Mouse (Mus musculus) MEL (cell line): ENCODE measurements around the gene Nova2.

Experiments
- CTCF ChIP-seq, 3 experiments: IDR thresholded peaks in 2 of 3; conservative IDR thresholded peaks in 1 of 3; 2 replicates each; pipeline ENCODE4 v1.5.1; 2011 to 2012; ENCODE audit warnings: low read length in 3 of 3, low read depth in 2 of 3, mild to moderate bottlenecking in 2 of 3, improper control_type of control experiment in 1 of 3, inconsistent platforms in 1 of 3, mixed read lengths in 1 of 3, moderate library complexity in 1 of 3; ENCODE audit not compliant: control insufficient read depth in 1 of 3, insufficient read depth in 1 of 3, poor library complexity in 1 of 3, severe bottlenecking in 1 of 3
- E2F4 ChIP-seq: IDR thresholded peaks from 2 replicates; pipeline ENCODE4 v1.6.1; 2011; ENCODE audit warnings: low read depth, low read length, improper control_type of control experiment, borderline replicate concordance
- ETS1 ChIP-seq: IDR thresholded peaks from 2 replicates; pipeline ENCODE4 v1.6.1; 2012; ENCODE audit warnings: low read depth, mild to moderate bottlenecking, inconsistent platforms, low read length, improper control_type of control experiment, moderate library complexity
- GATA1 ChIP-seq: IDR thresholded peaks from 2 replicates; pipeline ENCODE4 v1.6.1; 2011; ENCODE audit warnings: low read depth, low read length, improper control_type of control experiment
- KAT2A ChIP-seq: conservative IDR thresholded peaks from 2 replicates; pipeline ENCODE4 v1.6.1; 2012; ENCODE audit warnings: low read depth, low read length, improper control_type of control experiment, inconsistent platforms
- MEF2A ChIP-seq: IDR thresholded peaks from 2 replicates; pipeline ENCODE4 v1.6.1; 2014; ENCODE audit warnings: low read depth, mild to moderate bottlenecking, inconsistent platforms, low read length, improper control_type of control experiment; ENCODE audit not compliant: poor library complexity, insufficient replicate concordance, severe bottlenecking; ENCODE audit errors: extremely low read depth
- MYB ChIP-seq: IDR thresholded peaks from 2 replicates; pipeline ENCODE4 v1.6.1; 2011; ENCODE audit warnings: mild to moderate bottlenecking, low read depth, low read length, improper control_type of control experiment
- SIN3A ChIP-seq: IDR thresholded peaks from 2 replicates; pipeline ENCODE4 v1.6.1; 2012; ENCODE audit warnings: low read length, improper control_type of control experiment, inconsistent platforms
- TBP ChIP-seq: IDR thresholded peaks from 2 replicates; pipeline ENCODE4 v1.8.0; 2011; ENCODE audit warnings: low read depth, low read length, improper control_type of control experiment

- TF ChIP-seq GATA1 (no peak), SIN3A (no peak), ETS1 (no peak), CTCF (IDR thresholded peaks at IDR 0.05 in 2 of 3, conservative IDR thresholded peaks at IDR 0.05 in 1 of 3; ENCODE audit: control insufficient read depth in 1 of 3, insufficient read depth in 1 of 3, low read depth in 2 of 3, low read length in 3 of 3, poor library complexity in 1 of 3, severe bottlenecking in 1 of 3) (no peak), MEF2A (no peak), E2F4 (no peak), TBP (no peak), KAT2A (no peak), MYB (no peak)
Measured at GRCm38 (mm10) chr7:18926911-18927310, 1.2 kb downstream of the Nova2 start.
